Mouse (Mus musculus): ENCODE data around the gene Cpne5. TPM values are rescaled to one million over a fixed set of nuclear protein-coding genes. Genes with fewer than 3 reads are reported as not detected.

Gene Cpne5
- total and polyA plus RNA-seq, 3 experiments = 0.19 to 1.0 TPM; not detected in 1

GRCm38 (mm10) chr17:29137906-29138305, 100.1 kb downstream of the Cpne5 start:
- Histone ChIP-seq H3K27ac (ENCODE audit: control insufficient read depth, low read depth, low read length) (no peak overlapping the region), H3K36me3 (ENCODE audit: control insufficient read depth in 1 of 2, insufficient read depth in 2 of 2, low read length in 2 of 2) (peaks cover 0 to 17% of the 10 kb centered on the region in 2 experiments; a peak in 2 of 4 replicates), H3K27me3 (ENCODE audit: control insufficient read depth in 1 of 2, insufficient read depth in 2 of 2, low read length in 2 of 2) (no peaks in the 10 kb centered on the region), H3K4me1 (ENCODE audit: control insufficient read depth in 1 of 2, insufficient read depth in 2 of 2, low read length in 2 of 2) (peaks cover 11 to 29% of the 10 kb centered on the region in 2 experiments), H3K79me2 (ENCODE audit: control insufficient read depth, insufficient read depth, low read length, poor library complexity) (no peaks in the 10 kb centered on the region), H3K9me3 (replicated peaks; ENCODE audit: insufficient read depth, low read length) (no peaks in the 10 kb centered on the region), H3K9ac (ENCODE audit: control insufficient read depth, low read depth, low read length, poor library complexity, severe bottlenecking) (no peak overlapping the region), H3K4me3 (ENCODE audit: control insufficient read depth in 1 of 2, insufficient read depth in 1 of 2, low read depth in 2 of 2, low read length in 2 of 2) (no peak overlapping the region)
- TF ChIP-seq TAL1 (IDR thresholded peaks at IDR 0.05; ENCODE audit: low read length) (no peak), UBTF (IDR thresholded peaks at IDR 0.05; ENCODE audit: borderline replicate concordance, insufficient read depth, low read depth, low read length) (no peak), MYB (IDR thresholded peaks at IDR 0.05; ENCODE audit: low read depth, low read length) (no peak), MAFK (IDR thresholded peaks at IDR 0.05; ENCODE audit: borderline replicate concordance, low read depth, low read length) (no peak), ZMIZ1 (IDR thresholded peaks at IDR 0.05; ENCODE audit: low read depth, low read length) (no peak), SIN3A (IDR thresholded peaks at IDR 0.05; ENCODE audit: low read length) (no peak), USF2 (IDR thresholded peaks at IDR 0.05; ENCODE audit: borderline replicate concordance in 1 of 2, insufficient read depth in 1 of 2, low read depth in 1 of 2, low read length in 2 of 2) (no peak), EP300 (IDR thresholded peaks at IDR 0.05; ENCODE audit: low read depth in 1 of 2, low read length in 2 of 2) (no peak), GABPA (IDR thresholded peaks at IDR 0.05; ENCODE audit: low read depth, low read length) (no peak), RCOR1 (IDR thresholded peaks at IDR 0.05; ENCODE audit: low read depth, low read length) (no peak), SMC3 (IDR thresholded peaks at IDR 0.05; ENCODE audit: low read depth, low read length) (no peak), MYC (IDR thresholded peaks at IDR 0.05; ENCODE audit: low read depth, low read length) (no peak), HCFC1 (IDR thresholded peaks at IDR 0.05; ENCODE audit: low read depth, low read length) (no peak), BHLHE40 (IDR thresholded peaks at IDR 0.05; ENCODE audit: borderline replicate concordance, low read depth, low read length) (no peak), MAX (IDR thresholded peaks at IDR 0.05; ENCODE audit: low read length) (no peak), KAT2A (conservative IDR thresholded peaks at IDR 0.05; ENCODE audit: low read depth, low read length) (no peak), CHD2 (IDR thresholded peaks at IDR 0.05; ENCODE audit: low read length) (no peak)
- no peak for DNase-seq (ENCODE audit: low read depth, low spot score)

GRCm38 (mm10) chr17:29136236-29136635, 101.7 kb downstream of the Cpne5 start:
- no peak overlapping the region for H3K27ac ChIP-seq (ENCODE audit: control insufficient read depth, low read depth, low read length)
- TF ChIP-seq E2F4 (IDR thresholded peaks at IDR 0.05; ENCODE audit: borderline replicate concordance, low read depth, low read length) = no peak
- TF ChIP-seq ZC3H11A (IDR thresholded peaks at IDR 0.05; ENCODE audit: low read depth, low read length) = no peak
- TF ChIP-seq POLR2AphosphoS2 (IDR thresholded peaks at IDR 0.05; ENCODE audit: low read length) = no peak
- no peak for TF ChIP-seq ETS1 (IDR thresholded peaks at IDR 0.05; ENCODE audit: low read depth, low read length)
- TF ChIP-seq MAZ (IDR thresholded peaks at IDR 0.05; ENCODE audit: low read depth, low read length) = no peak
- TF ChIP-seq SIN3A (IDR thresholded peaks at IDR 0.05; ENCODE audit: low read length) = no peak
- TF ChIP-seq UBTF (IDR thresholded peaks at IDR 0.05; ENCODE audit: borderline replicate concordance, insufficient read depth, low read depth, low read length) = no peak
- TF ChIP-seq POLR2A (IDR thresholded peaks at IDR 0.05; ENCODE audit: control insufficient read depth in 1 of 2, insufficient read depth in 1 of 2, low read depth in 1 of 2, low read length in 2 of 2, poor library complexity in 1 of 2) = no peak
- no peak for TF ChIP-seq TBP (IDR thresholded peaks at IDR 0.05; ENCODE audit: low read depth, low read length)
- TF ChIP-seq MXI1 (IDR thresholded peaks at IDR 0.05; ENCODE audit: low read depth, low read length) = no peak
- TF ChIP-seq BHLHE40 (IDR thresholded peaks at IDR 0.05; ENCODE audit: borderline replicate concordance, low read depth, low read length) = no peak
- TF ChIP-seq JUND (IDR thresholded peaks at IDR 0.05; ENCODE audit: low read depth, low read length) = no peak

More at GRCm38 (mm10) chr17:29136236-29136635, 101.7 kb downstream of the Cpne5 start:
- H3K36me3 ChIP-seq (ENCODE audit: control insufficient read depth in 1 of 2, insufficient read depth in 2 of 2, low read length in 2 of 2) = peaks cover 0 to 5% of the 10 kb centered on the region in 2 experiments; a peak in 2 of 4 replicates
- no peaks in the 10 kb centered on the region for H3K79me2 ChIP-seq (ENCODE audit: control insufficient read depth, insufficient read depth, low read length, poor library complexity)
- no peak for DNase-seq (ENCODE audit: low read depth, low spot score)
- H3K4me3 ChIP-seq (ENCODE audit: control insufficient read depth in 1 of 2, insufficient read depth in 1 of 2, low read depth in 2 of 2, low read length in 2 of 2) = no peak overlapping the region
- H3K9ac ChIP-seq (ENCODE audit: control insufficient read depth, low read depth, low read length, poor library complexity, severe bottlenecking) = no peak overlapping the region
- no peaks in the 10 kb centered on the region for H3K9me3 ChIP-seq (replicated peaks; ENCODE audit: insufficient read depth, low read length)
- peaks cover 5 to 12% of the 10 kb centered on the region in 2 experiments for H3K4me1 ChIP-seq (ENCODE audit: control insufficient read depth in 1 of 2, insufficient read depth in 2 of 2, low read length in 2 of 2)
- H3K27me3 ChIP-seq (ENCODE audit: control insufficient read depth in 1 of 2, insufficient read depth in 2 of 2, low read length in 2 of 2) = no peaks in the 10 kb centered on the region
